In the genomic region with DNA sequence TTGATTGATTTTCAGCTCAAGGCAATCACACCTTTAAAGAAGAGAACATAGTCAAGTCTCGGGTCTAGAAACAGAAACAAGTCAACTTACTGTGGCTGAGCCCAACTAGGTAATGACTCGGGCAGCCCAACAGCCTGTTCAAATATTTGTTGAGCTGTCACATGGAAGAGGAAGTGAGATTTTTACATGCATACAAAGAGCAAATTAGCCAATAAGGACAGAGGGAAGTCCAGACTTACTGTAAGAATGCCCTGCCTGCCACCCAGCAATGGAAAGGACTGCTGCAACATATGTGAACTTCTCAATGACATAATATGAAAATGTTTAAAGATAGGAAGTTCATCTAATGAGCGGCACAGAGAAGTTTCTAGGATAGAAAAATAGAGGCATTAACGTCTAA, we compare ENCODE assay signal across 17 mouse cellular contexts. TPM values are rescaled to one million over a fixed set of nuclear protein-coding genes. Genes with fewer than 3 reads are reported as not detected.
A peak's percentile ranks its signal among the peaks of the same experiment; 100 is the strongest.
DNase-seq lines count a peak whose midpoint lies in the region; ATAC-seq lines count a peak whose summit lies in the region.
"Had no signal": no experiment of that assay in that cellular context is flagged by ENCODE, and none has a peak within 500 bp of the region (broad histone marks: within the 10 kb centered on the region; RNA-seq: fewer than 3 reads in every experiment).

No protein-coding gene starts in this region.

- peak; percentile 75 for DNase-seq in lung, postnatal 25 days (ENCODE audit: low spot score)
- DNase-seq in lung, postnatal 10 days: no peak
- no peak for DNase-seq in cerebellum, adult 9-10 months
- no peak for DNase-seq in adrenal gland, postnatal 36 days
- DNase-seq: cerebellum, adult 9-11 months; gastrocnemius, postnatal 14 days; kidney, postnatal 4 days; thymus, postnatal 4 days had no signal

- H3K27me3 ChIP-seq in megakaryocyte, embryonic 14.5 days (replicated peaks): no peaks in the 10 kb centered on the region
- H3K27me3 ChIP-seq: embryonic facial prominence, embryonic 12.5 days; forebrain, embryonic 12.5 days; heart, embryonic 15.5 days; limb, embryonic 15.5 days had no signal

- H3K36me3 ChIP-seq in megakaryocyte, embryonic 14.5 days (replicated peaks; ENCODE audit: low read length): peaks cover 26% of the 10 kb centered on the region
- H3K36me3 ChIP-seq: forebrain, embryonic 12.5 days; limb, embryonic 15.5 days had no signal

- H3K4me3 ChIP-seq in megakaryocyte, embryonic 14.5 days (replicated peaks): peak overlapping the region; percentile 51
- H3K4me3 ChIP-seq: embryonic facial prominence, embryonic 12.5 days; forebrain, embryonic 12.5 days; heart, embryonic 15.5 days; left cerebral cortex, adult 2 months; limb, embryonic 15.5 days had no signal

- no peaks in the 10 kb centered on the region for H3K9me3 ChIP-seq in megakaryocyte, embryonic 14.5 days
- H3K9me3 ChIP-seq: embryonic facial prominence, embryonic 12.5 days; forebrain, embryonic 12.5 days; heart, embryonic 15.5 days; limb, embryonic 15.5 days had no signal

- ATAC-seq in granulocyte monocyte progenitor cell, adult 5-6 weeks (replicated peaks; ENCODE audit: poor library complexity, severe bottlenecking): peak; percentile 86
- no peak for ATAC-seq in inflammation-experienced regulatory T-cells, adult 6 months
- ATAC-seq: hindbrain, postnatal 0 days had no signal

- H3K4me1 ChIP-seq in megakaryocyte, embryonic 14.5 days: peaks cover 43% of the 10 kb centered on the region

RNA-seq across cellular contexts. Expression of a gene that starts 3.9 kb away (rescaled TPM):
- 19.0 and 33.8 TPM in 2 replicates for total RNA-seq in granulocyte monocyte progenitor cell, adult 5-6 weeks (2014; fragmentation: Nextera tagmentation)
- 40.7 and 47.4 TPM in 2 replicates for total RNA-seq in granulocyte monocyte progenitor cell, adult 5-6 weeks (2017)
- polyA plus RNA-seq in megakaryocyte, embryonic 14.5 days (2012; ENCODE audit: insufficient read depth, low replicate concordance): 1.8 TPM in 1 of 2 replicates, not detected in the other
- polyA plus RNA-seq in inflammation-experienced regulatory T-cells, adult 6 months (2017; shearing (Covaris generic)): 10 to 100 TPM; 13.0 to 20.0 (median 13.1) TPM
- 10 to 100 TPM; 46.8 to 76.2 TPM for total RNA-seq in adrenal gland, postnatal 36 days (2021)

RNA-seq across cellular contexts. Expression of a gene that starts 22.7 kb away (rescaled TPM):
- total RNA-seq in granulocyte monocyte progenitor cell, adult 5-6 weeks (2014; fragmentation: Nextera tagmentation): not detected in 2 replicates
- total RNA-seq in granulocyte monocyte progenitor cell, adult 5-6 weeks (2017): not detected in 2 replicates
- 1.7 TPM in 1 of 2 replicates, not detected in the other for polyA plus RNA-seq in megakaryocyte, embryonic 14.5 days (2012; ENCODE audit: insufficient read depth, low replicate concordance)
- polyA plus RNA-seq in inflammation-experienced regulatory T-cells, adult 6 months (2017; shearing (Covaris generic)): not detected
- total RNA-seq in adrenal gland, postnatal 36 days (2021): 10 to 100 TPM in 1 of 2 experiments, 1 to 10 TPM in 1; 7.2 to 15.7 TPM

Comparison
In these comparisons a context has a peak if more than half of its experiments do, and no peak if none do; other contexts are left out.
1. RNA of a gene that starts 22.7 kb away (total RNA-seq): 7.2 to 15.7 TPM in adrenal gland, postnatal 36 days; not detected in granulocyte monocyte progenitor cell, adult 5-6 weeks; every median in the first group is over 4 times any median in the second.